Mouse (Mus musculus) heart, postnatal 10 days (tissue): ENCODE data around the gene Prkg1. TPM values are rescaled to one million over a fixed set of nuclear protein-coding genes. Genes with fewer than 3 reads are reported as not detected.

Source experiments
- DNase-seq, 2 experiments: peaks; one replicate each; pipeline ENCODE4 v3.0.0; 2021
- intact Hi-C: fragments of 180-260 bp; cut with DNase I; formaldehyde crosslinking; loops from one replicate; pipeline ENCODE4 v1.15.1; 2025
- total RNA-seq, 2 experiments: library from RNA; stranded (reverse); gene quantifications; 2 replicates each; pipeline ENCODE4 v1.2.3; 2021

Prkg1 gene
- total RNA-seq, 2 experiments from 2014 or later: 20.8 to 25.6 TPM

- intact Hi-C loops: no loop called here
- peak; percentile 32 to 43 for DNase-seq
Measured at GRCm38 (mm10) chr19:31471766-31472165, 293.1 kb downstream of the Prkg1 start.

GRCm38 (mm10) chr19:31460188-31460587 lies 304.6 kb downstream of the Prkg1 start:
- intact Hi-C loops: no loop called here
- no peak for DNase-seq

- intact Hi-C loops: no loop called here
- no peak for DNase-seq
Measured at GRCm38 (mm10) chr19:31444101-31444500, 320.7 kb downstream of the Prkg1 start.

GRCm38 (mm10) chr19:31442311-31442710 lies 322.5 kb downstream of the Prkg1 start:
- intact Hi-C loops: no loop called here
- no peak for DNase-seq

- no peak for DNase-seq
- intact Hi-C loops: no loop called here
Measured at GRCm38 (mm10) chr19:31433446-31433845, 331.4 kb downstream of the Prkg1 start.

- no peak for DNase-seq
- intact Hi-C loops: no loop called here
Measured at GRCm38 (mm10) chr19:31431411-31431810, 333.4 kb downstream of the Prkg1 start.

GRCm38 (mm10) chr19:31426142-31426541 lies 338.7 kb downstream of the Prkg1 start:
- intact Hi-C loops: no loop called here
- no peak for DNase-seq

- intact Hi-C loops: no loop called here
- DNase-seq: peak in 1 of 2 experiments; percentile 8
Measured at GRCm38 (mm10) chr19:31425199-31425598, 339.6 kb downstream of the Prkg1 start.

GRCm38 (mm10) chr19:31424319-31424718 lies 340.5 kb downstream of the Prkg1 start:
- intact Hi-C loops: no loop called here
- DNase-seq: peak in 1 of 2 experiments; percentile 8

GRCm38 (mm10) chr19:31413571-31413970 lies 351.3 kb downstream of the Prkg1 start:
- intact Hi-C loops: no loop called here
- DNase-seq: no peak

- intact Hi-C loops: no loop called here
- no peak for DNase-seq
Measured at GRCm38 (mm10) chr19:31396096-31396495, 368.7 kb downstream of the Prkg1 start.

- intact Hi-C loops: no loop called here
- no peak for DNase-seq
Measured at GRCm38 (mm10) chr19:31385353-31385752, 379.5 kb downstream of the Prkg1 start.

- DNase-seq: peak; percentile 10 to 15
Measured at GRCm38 (mm10) chr19:31383881-31384280, 381.0 kb downstream of the Prkg1 start.

GRCm38 (mm10) chr19:31370106-31370505 lies 394.7 kb downstream of the Prkg1 start:
- intact Hi-C loops: no loop called here
- DNase-seq: no peak

More at GRCm38 (mm10) chr19:31383881-31384280, 381.0 kb downstream of the Prkg1 start:
- intact Hi-C loops: no loop called here

- DNase-seq: no peak
- intact Hi-C loops: no loop called here
Measured at GRCm38 (mm10) chr19:31369116-31369515, 395.7 kb downstream of the Prkg1 start.

GRCm38 (mm10) chr19:31362051-31362450 lies 402.8 kb downstream of the Prkg1 start:
- no peak for DNase-seq
- intact Hi-C loops: no loop called here

GRCm38 (mm10) chr19:31361575-31361974 lies 403.3 kb downstream of the Prkg1 start:
- intact Hi-C loops: no loop called here
- DNase-seq: no peak

- intact Hi-C loops: no loop called here
- peak; percentile 55 to 62 for DNase-seq
Measured at GRCm38 (mm10) chr19:31361161-31361560, 403.7 kb downstream of the Prkg1 start.

GRCm38 (mm10) chr19:31354959-31355358 lies 409.9 kb downstream of the Prkg1 start:
- DNase-seq: no peak
- intact Hi-C loops: loop anchor here (10.0 kb wide), 1 partner anchor 160 kb away; no protein-coding TSS in a partner anchor

- intact Hi-C loops: loop anchor here (10.0 kb wide), 1 partner anchor 162 kb away; no protein-coding TSS in a partner anchor
- DNase-seq: peak; percentile 21 to 38
Measured at GRCm38 (mm10) chr19:31352784-31353183, 412.0 kb downstream of the Prkg1 start.

GRCm38 (mm10) chr19:31351796-31352195 lies 413.0 kb downstream of the Prkg1 start:
- peak; percentile 6 to 12 for DNase-seq
- intact Hi-C loops: loop anchor here (10.0 kb wide), 1 partner anchor 163 kb away; no protein-coding TSS in a partner anchor

GRCm38 (mm10) chr19:31342150-31342549 lies 422.7 kb downstream of the Prkg1 start:
- intact Hi-C loops: loop anchor here (2.0 to 5.0 kb wide), 2 partner anchors 339 to 405 kb away; no protein-coding TSS in a partner anchor
- peak; percentile 57 to 79 for DNase-seq

- intact Hi-C loops: loop anchor here (5.0 kb wide), 1 partner anchor 406 kb away; no protein-coding TSS in a partner anchor
- DNase-seq: no peak
Measured at GRCm38 (mm10) chr19:31340898-31341297, 423.9 kb downstream of the Prkg1 start.
